Comparison of ENCODE assay signal across 16 mouse cellular contexts in the genomic region with DNA sequence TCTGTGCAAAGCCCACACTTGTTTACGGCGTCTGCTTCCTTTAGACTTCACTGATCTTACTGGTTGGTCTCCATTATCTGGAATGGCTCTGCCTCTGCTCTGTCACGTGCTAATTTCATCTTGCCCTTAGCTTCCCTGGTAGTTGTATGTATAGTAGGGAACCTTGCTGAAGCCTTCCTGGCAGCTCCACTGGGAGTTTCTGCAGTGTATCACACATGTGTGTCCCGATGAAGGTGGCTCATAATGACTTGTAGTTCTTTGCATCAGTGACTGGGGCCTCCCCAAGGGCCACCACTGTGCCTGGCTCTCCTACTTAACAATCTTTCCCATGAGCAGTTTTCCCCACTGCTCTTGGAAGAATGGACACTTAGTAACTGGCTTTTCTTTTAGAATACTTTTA.
"Had no signal": no experiment of that assay in that cellular context is flagged by ENCODE, and none has a peak within 500 bp of the region (broad histone marks: within the 10 kb centered on the region; RNA-seq: fewer than 3 reads in every experiment).

No protein-coding gene starts in this region.

- H3K9me3 ChIP-seq: lung, embryonic 15.5 days; midbrain, embryonic 13.5 days; midbrain, embryonic 15.5 days had no signal

- H3K4me1 ChIP-seq: megakaryocyte, embryonic 14.5 days; midbrain, embryonic 13.5 days; midbrain, embryonic 15.5 days had no signal

- H3K4me3 ChIP-seq: lung, embryonic 15.5 days; megakaryocyte, embryonic 14.5 days; midbrain, embryonic 13.5 days; midbrain, embryonic 15.5 days; neural tube, embryonic 12.5 days had no signal

- H3K4me2 ChIP-seq: lung, embryonic 15.5 days; midbrain, embryonic 11.5 days; midbrain, embryonic 13.5 days; midbrain, embryonic 15.5 days; neural tube, embryonic 12.5 days had no signal

- H3K27ac ChIP-seq: lung, embryonic 15.5 days; macrophage; midbrain, embryonic 13.5 days; midbrain, embryonic 15.5 days; neural tube, embryonic 12.5 days had no signal

- H3K36me3 ChIP-seq: midbrain, embryonic 15.5 days; neural tube, embryonic 12.5 days had no signal

- ATAC-seq: liver, postnatal 0 days; lung, postnatal 0 days; midbrain, embryonic 13.5 days; midbrain, embryonic 15.5 days had no signal

- DNase-seq: liver, postnatal 0 days; lung, adult 2 months; lung, postnatal 14 days; lung, postnatal 36 days; right cerebral cortex, postnatal 14 days; thymus, adult 2 months; thymus, postnatal 25 days; thymus, postnatal 4 days had no signal

- H3K9ac ChIP-seq: liver, postnatal 0 days; lung, embryonic 15.5 days; midbrain, embryonic 13.5 days; midbrain, embryonic 15.5 days; neural tube, embryonic 12.5 days had no signal

- H3K27me3 ChIP-seq: lung, embryonic 15.5 days; midbrain, embryonic 13.5 days; midbrain, embryonic 15.5 days; neural tube, embryonic 12.5 days had no signal
